Mouse (Mus musculus): ENCODE measurements around the gene Psmb7.

DNA sequence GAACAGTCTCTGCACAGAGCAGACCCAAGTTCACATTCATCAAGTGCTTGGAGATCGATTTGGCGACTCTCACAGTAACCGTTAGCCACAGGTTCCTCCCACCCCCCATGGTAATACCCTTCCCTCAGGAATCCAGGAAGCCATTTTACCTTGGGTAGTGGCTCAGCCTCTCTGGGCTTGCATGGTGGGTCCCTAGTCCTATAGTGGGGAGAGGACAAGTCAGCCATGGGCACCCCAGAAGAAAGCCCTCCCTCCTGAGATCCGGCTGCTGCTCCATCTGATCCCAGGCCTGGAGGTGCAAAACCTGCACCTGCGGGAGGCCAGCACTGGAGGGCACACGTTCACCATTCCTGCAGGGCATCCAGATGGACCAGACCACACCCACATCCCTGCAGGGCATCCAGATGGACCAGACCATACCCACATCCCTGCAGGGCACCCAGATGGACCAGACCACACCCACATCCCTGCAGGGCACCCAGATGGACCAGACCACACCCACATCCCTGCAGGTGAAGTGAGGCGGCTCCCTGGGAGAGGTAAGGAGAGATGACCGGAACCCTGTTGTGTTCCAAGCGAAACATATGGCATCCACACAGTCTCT lies 31.6 kb upstream of the Psmb7 start:
- TF ChIP-seq CTCF (IDR thresholded peaks at IDR 0.05; ENCODE audit: borderline replicate concordance, extremely low read depth, insufficient read depth, insufficient read length) (peak; percentile 39; the same call in 1 of the 2 replicates), POLR2A (IDR thresholded peaks at IDR 0.05; ENCODE audit: borderline replicate concordance, extremely low read depth, insufficient read depth, insufficient read length, poor library complexity, severe bottlenecking) (no peak)
